Mouse (Mus musculus) granulocyte monocyte progenitor cell, adult 5-6 weeks (primary cell): ENCODE measurements around the gene Olfr1359. TPM values are rescaled to one million over a fixed set of nuclear protein-coding genes. Genes with fewer than 3 reads are reported as not detected.

Experiments
- total RNA-seq, 2 experiments: library from RNA; stranded (forward) in 1 of 2; stranded (reverse) in 1 of 2; fragments of 200-712, 200-1000 nt in 1 of 2; fragments of >200 nt in 1 of 2; fragmentation: Nextera tagmentation in 1 of 2; gene quantifications; 2 replicates each; pipeline ENCODE4 v1.2.3; 2014 to 2017

Gene Olfr1359
- total RNA-seq, 2 experiments from 2014 or later = not detected

Other genes starting within 250 kb of the Olfr1359 start
Only the 30 nearest of the 33 such genes appear.
- 0.81 TPM in 1 of 2 replicates, not detected in the other for gene Zkscan4, start 219.2 kb upstream of the Olfr1359 start, total RNA-seq (2014; fragmentation: Nextera tagmentation)
- gene Zkscan4, start 219.2 kb upstream of the Olfr1359 start, total RNA-seq (2017) = 0.72 and 0.73 TPM in 2 replicates
- gene Gm10065, start 218.7 kb upstream of the Olfr1359 start, total RNA-seq (2014; fragmentation: Nextera tagmentation) = not detected in 2 replicates
- not detected in 2 replicates for gene Gm10065, start 218.7 kb upstream of the Olfr1359 start, total RNA-seq (2017)
- gene AK157302, start 202.9 kb upstream of the Olfr1359 start, total RNA-seq (2014; fragmentation: Nextera tagmentation) = 0.21 and 1.2 TPM in 2 replicates
- gene AK157302, start 202.9 kb upstream of the Olfr1359 start, total RNA-seq (2017) = 1.1 TPM in 1 of 2 replicates, not detected in the other
- gene Gm11273, start 196.7 kb upstream of the Olfr1359 start, total RNA-seq (2014; fragmentation: Nextera tagmentation) = 7.3 and 7.9 TPM in 2 replicates
- gene Gm11273, start 196.7 kb upstream of the Olfr1359 start, total RNA-seq (2017) = 4.4 and 6.8 TPM in 2 replicates
- gene Zkscan8, start 167.0 kb upstream of the Olfr1359 start, total RNA-seq (2014; fragmentation: Nextera tagmentation) = 10.9 TPM in 2 replicates
- 7.3 and 7.8 TPM in 2 replicates for gene Zkscan8, start 167.0 kb upstream of the Olfr1359 start, total RNA-seq (2017)
- gene Olfr1366, start 155.3 kb upstream of the Olfr1359 start, total RNA-seq (2014; fragmentation: Nextera tagmentation) = not detected in 2 replicates
- not detected in 2 replicates for gene Olfr1366, start 155.3 kb upstream of the Olfr1359 start, total RNA-seq (2017)
- not detected in 2 replicates for gene Olfr1535, start 138.2 kb upstream of the Olfr1359 start, total RNA-seq (2014; fragmentation: Nextera tagmentation)
- not detected in 2 replicates for gene Olfr1535, start 138.2 kb upstream of the Olfr1359 start, total RNA-seq (2017)
- not detected in 2 replicates for gene Olfr1364, start 116.4 kb upstream of the Olfr1359 start, total RNA-seq (2014; fragmentation: Nextera tagmentation)
- gene Olfr1364, start 116.4 kb upstream of the Olfr1359 start, total RNA-seq (2017) = not detected in 2 replicates
- gene Olfr1362, start 84.1 kb upstream of the Olfr1359 start, total RNA-seq (2014; fragmentation: Nextera tagmentation) = not detected in 2 replicates
- not detected in 2 replicates for gene Olfr1362, start 84.1 kb upstream of the Olfr1359 start, total RNA-seq (2017)
- gene Olfr11, start 55.6 kb upstream of the Olfr1359 start, total RNA-seq (2014; fragmentation: Nextera tagmentation) = not detected in 2 replicates
- gene Olfr11, start 55.6 kb upstream of the Olfr1359 start, total RNA-seq (2017) = not detected in 2 replicates
- not detected in 2 replicates for gene Olfr1361, start 34.7 kb upstream of the Olfr1359 start, total RNA-seq (2014; fragmentation: Nextera tagmentation)
- gene Olfr1361, start 34.7 kb upstream of the Olfr1359 start, total RNA-seq (2017) = not detected in 2 replicates
- gene Olfr1360, start 20.7 kb upstream of the Olfr1359 start, total RNA-seq (2014; fragmentation: Nextera tagmentation) = not detected in 2 replicates
- not detected in 2 replicates for gene Olfr1360, start 20.7 kb upstream of the Olfr1359 start, total RNA-seq (2017)
- 210 and 236 TPM in 2 replicates for gene Hist1h2bl, start 18.0 kb downstream of the Olfr1359 start, total RNA-seq (2014; fragmentation: Nextera tagmentation)
- gene Hist1h2bl, start 18.0 kb downstream of the Olfr1359 start, total RNA-seq (2017) = 416 and 515 TPM in 2 replicates
- gene Hist1h2ai, start 18.3 kb downstream of the Olfr1359 start, total RNA-seq (2014; fragmentation: Nextera tagmentation) = 17.2 TPM in 1 of 2 replicates, not detected in the other
- 2,072 and 5,185 TPM in 2 replicates for gene Hist1h2ai, start 18.3 kb downstream of the Olfr1359 start, total RNA-seq (2017)
- 4.5 TPM in 1 of 2 replicates, not detected in the other for gene Hist1h3h, start 19.5 kb downstream of the Olfr1359 start, total RNA-seq (2014; fragmentation: Nextera tagmentation)
- 334 and 360 TPM in 2 replicates for gene Hist1h3h, start 19.5 kb downstream of the Olfr1359 start, total RNA-seq (2017)
- gene Hist1h2bm, start 23.9 kb downstream of the Olfr1359 start, total RNA-seq (2014; fragmentation: Nextera tagmentation) = 123 and 125 TPM in 2 replicates
- gene Hist1h2bm, start 23.9 kb downstream of the Olfr1359 start, total RNA-seq (2017) = 554 and 641 TPM in 2 replicates
- 2.1 and 2.5 TPM in 2 replicates for gene Hist1h4j, start 37.0 kb downstream of the Olfr1359 start, total RNA-seq (2014; fragmentation: Nextera tagmentation)
- gene Hist1h4j, start 37.0 kb downstream of the Olfr1359 start, total RNA-seq (2017) = 277 and 325 TPM in 2 replicates
- 143 and 341 TPM in 2 replicates for gene Hist1h4k, start 52.4 kb downstream of the Olfr1359 start, total RNA-seq (2014; fragmentation: Nextera tagmentation)
- gene Hist1h4k, start 52.4 kb downstream of the Olfr1359 start, total RNA-seq (2017) = 2,272 and 2,398 TPM in 2 replicates
- 8.6 and 105 TPM in 2 replicates for gene Hist1h2ak, start 55.7 kb downstream of the Olfr1359 start, total RNA-seq (2014; fragmentation: Nextera tagmentation)
- 1,120 and 1,478 TPM in 2 replicates for gene Hist1h2ak, start 55.7 kb downstream of the Olfr1359 start, total RNA-seq (2017)
- 168 and 218 TPM in 2 replicates for gene Hist1h2bn, start 56.0 kb downstream of the Olfr1359 start, total RNA-seq (2014; fragmentation: Nextera tagmentation)
- 1,437 and 1,878 TPM in 2 replicates for gene Hist1h2bn, start 56.0 kb downstream of the Olfr1359 start, total RNA-seq (2017)
- gene Hist1h1b, start 82.5 kb downstream of the Olfr1359 start, total RNA-seq (2014; fragmentation: Nextera tagmentation) = 278 and 329 TPM in 2 replicates
- gene Hist1h1b, start 82.5 kb downstream of the Olfr1359 start, total RNA-seq (2017) = 1,634 and 1,715 TPM in 2 replicates
- gene Hist1h3i, start 85.3 kb downstream of the Olfr1359 start, total RNA-seq (2014; fragmentation: Nextera tagmentation) = 73.1 and 153 TPM in 2 replicates
- gene Hist1h3i, start 85.3 kb downstream of the Olfr1359 start, total RNA-seq (2017) = 268 and 310 TPM in 2 replicates
- gene Hist1h2an, start 89.1 kb downstream of the Olfr1359 start, total RNA-seq (2014; fragmentation: Nextera tagmentation) = 8.9 TPM in 1 of 2 replicates, not detected in the other
- gene Hist1h2an, start 89.1 kb downstream of the Olfr1359 start, total RNA-seq (2017) = 984 and 1,144 TPM in 2 replicates
- 8.8 and 28.0 TPM in 2 replicates for gene Hist1h2bp, start 89.3 kb downstream of the Olfr1359 start, total RNA-seq (2014; fragmentation: Nextera tagmentation)
- gene Hist1h2bp, start 89.3 kb downstream of the Olfr1359 start, total RNA-seq (2017) = 41.2 and 55.0 TPM in 2 replicates
- 261 and 279 TPM in 2 replicates for gene Hist1h2bq, start 112.1 kb downstream of the Olfr1359 start, total RNA-seq (2014; fragmentation: Nextera tagmentation)
- gene Hist1h2bq, start 112.1 kb downstream of the Olfr1359 start, total RNA-seq (2017) = 496 and 652 TPM in 2 replicates
- 54.5 TPM in 1 of 2 replicates, not detected in the other for gene Hist1h2ao, start 112.4 kb downstream of the Olfr1359 start, total RNA-seq (2014; fragmentation: Nextera tagmentation)
- 38.4 TPM in 1 of 2 replicates, not detected in the other for gene Hist1h2ao, start 112.4 kb downstream of the Olfr1359 start, total RNA-seq (2017)
- 72.5 and 88.1 TPM in 2 replicates for gene Hist1h4m, start 113.6 kb downstream of the Olfr1359 start, total RNA-seq (2014; fragmentation: Nextera tagmentation)
- gene Hist1h4m, start 113.6 kb downstream of the Olfr1359 start, total RNA-seq (2017) = 1,782 and 2,792 TPM in 2 replicates
- 21.5 and 58.9 TPM in 2 replicates for gene Hist1h4n, start 134.1 kb downstream of the Olfr1359 start, total RNA-seq (2014; fragmentation: Nextera tagmentation)
- 1,825 and 2,129 TPM in 2 replicates for gene Hist1h4n, start 134.1 kb downstream of the Olfr1359 start, total RNA-seq (2017)
- 38.3 and 85.3 TPM in 2 replicates for gene Hist1h2ap, start 135.4 kb downstream of the Olfr1359 start, total RNA-seq (2014; fragmentation: Nextera tagmentation)
- gene Hist1h2ap, start 135.4 kb downstream of the Olfr1359 start, total RNA-seq (2017) = 5,843 and 7,480 TPM in 2 replicates
- 243 and 249 TPM in 2 replicates for gene Hist1h2br, start 135.6 kb downstream of the Olfr1359 start, total RNA-seq (2014; fragmentation: Nextera tagmentation)
- gene Hist1h2br, start 135.6 kb downstream of the Olfr1359 start, total RNA-seq (2017) = 665 and 823 TPM in 2 replicates